Mouse (Mus musculus): ENCODE data around the gene Npas2. TPM values are rescaled to one million over a fixed set of nuclear protein-coding genes. Genes with fewer than 3 reads are reported as not detected.

Gene Npas2
- polyA plus RNA-seq, 1 experiment from 2014 or later, result 0.73 TPM

GRCm38 (mm10) chr1:39317935-39318334, 124.4 kb downstream of the Npas2 start:
- no peaks in the 10 kb centered on the region for H3K9me3 ChIP-seq
- 0 out of 2 replicates have a peak, but pooled peaks have one; percentile 32 for ATAC-seq (ENCODE audit: insufficient number of reproducible peaks, insufficient read depth, low FRiP score, low TSS enrichment, low read depth)
- H3K9ac ChIP-seq, result no peak overlapping the region
- peaks cover 53% of the 10 kb centered on the region for H3K4me1 ChIP-seq
- H3K4me3 ChIP-seq, result no peak overlapping the region
- 63% methylated on average over 2 of the region's 2 CpGs for WGBS
- H3K27ac ChIP-seq, result peak overlapping the region; percentile 79; the same call in 1 of the 2 replicates
- no peaks in the 10 kb centered on the region for H3K36me3 ChIP-seq
- H3K4me2 ChIP-seq, result no peak overlapping the region
- H3K27me3 ChIP-seq, result no peaks in the 10 kb centered on the region

- 69% methylated on average over 7 of the region's 7 CpGs for WGBS
- Histone ChIP-seq H3K27me3 (peaks cover 5% of the 10 kb centered on the region; the same call in 1 of the 2 replicates), H3K9me3 (no peaks in the 10 kb centered on the region), H3K4me1 (peaks cover 44% of the 10 kb centered on the region), H3K9ac (no peak overlapping the region), H3K36me3 (no peaks in the 10 kb centered on the region), H3K4me2 (no peak overlapping the region), H3K4me3 (no peak overlapping the region), H3K27ac (peak overlapping the region; percentile 49)
- ATAC-seq (ENCODE audit: insufficient number of reproducible peaks, insufficient read depth, low FRiP score, low TSS enrichment, low read depth), result no peak
Measured at GRCm38 (mm10) chr1:39318870-39319269, 125.3 kb downstream of the Npas2 start.

GRCm38 (mm10) chr1:39321954-39322353, 128.4 kb downstream of the Npas2 start:
- H3K9me3 ChIP-seq, result no peaks in the 10 kb centered on the region
- H3K27ac ChIP-seq, result no peak overlapping the region
- H3K4me1 ChIP-seq, result peaks cover 43% of the 10 kb centered on the region
- no peak overlapping the region for H3K4me2 ChIP-seq
- H3K9ac ChIP-seq, result no peak overlapping the region
- no peaks in the 10 kb centered on the region for H3K36me3 ChIP-seq
- H3K27me3 ChIP-seq, result peaks cover 5% of the 10 kb centered on the region; the same call in 1 of the 2 replicates
- no peak for ATAC-seq (ENCODE audit: insufficient number of reproducible peaks, insufficient read depth, low FRiP score, low TSS enrichment, low read depth)
- WGBS, result 49% methylated on average over 6 of the region's 6 CpGs
- H3K4me3 ChIP-seq, result no peak overlapping the region

- H3K36me3 ChIP-seq, result no peaks in the 10 kb centered on the region
Measured at GRCm38 (mm10) chr1:39325228-39325627, 131.7 kb downstream of the Npas2 start.

GRCm38 (mm10) chr1:39327546-39327945, 134.0 kb downstream of the Npas2 start:
- H3K4me1 ChIP-seq, result peaks cover 13% of the 10 kb centered on the region
- H3K9me3 ChIP-seq, result no peaks in the 10 kb centered on the region
- no peak for ATAC-seq (ENCODE audit: insufficient number of reproducible peaks, insufficient read depth, low FRiP score, low TSS enrichment, low read depth)
- H3K27me3 ChIP-seq, result peaks cover 7% of the 10 kb centered on the region; the same call in 1 of the 2 replicates
- no peak overlapping the region for H3K9ac ChIP-seq
- no peaks in the 10 kb centered on the region for H3K36me3 ChIP-seq
- no peak overlapping the region for H3K27ac ChIP-seq
- H3K4me3 ChIP-seq, result no peak overlapping the region
- 73% methylated on average over 7 of the region's 7 CpGs for WGBS
- H3K4me2 ChIP-seq, result no peak overlapping the region

More at GRCm38 (mm10) chr1:39325228-39325627, 131.7 kb downstream of the Npas2 start:
- 79% methylated on average over 6 of the region's 6 CpGs for WGBS
- Histone ChIP-seq H3K27me3 (peaks cover 5% of the 10 kb centered on the region; the same call in 1 of the 2 replicates), H3K27ac (no peak overlapping the region), H3K4me2 (no peak overlapping the region), H3K4me3 (no peak overlapping the region), H3K4me1 (peaks cover 21% of the 10 kb centered on the region), H3K9ac (no peak overlapping the region), H3K9me3 (no peaks in the 10 kb centered on the region)
- no peak for ATAC-seq (ENCODE audit: insufficient number of reproducible peaks, insufficient read depth, low FRiP score, low TSS enrichment, low read depth)

- Histone ChIP-seq H3K27me3 (peaks cover 18% of the 10 kb centered on the region), H3K4me3 (no peak overlapping the region), H3K9me3 (no peaks in the 10 kb centered on the region), H3K4me2 (no peak overlapping the region), H3K27ac (no peak overlapping the region), H3K4me1 (peaks cover 18% of the 10 kb centered on the region), H3K36me3 (no peaks in the 10 kb centered on the region), H3K9ac (no peak overlapping the region)
- no peak for ATAC-seq (ENCODE audit: insufficient number of reproducible peaks, insufficient read depth, low FRiP score, low TSS enrichment, low read depth)
- 84% methylated on average over 7 of the region's 7 CpGs for WGBS
Measured at GRCm38 (mm10) chr1:39330857-39331594, 137.5 kb downstream of the Npas2 start.

GRCm38 (mm10) chr1:39332456-39332855, 138.9 kb downstream of the Npas2 start:
- peaks cover 9% of the 10 kb centered on the region for H3K4me1 ChIP-seq
- H3K9me3 ChIP-seq, result no peaks in the 10 kb centered on the region
- H3K9ac ChIP-seq, result no peak overlapping the region
- whole genome bisulfite sequencing, result 86% methylated on average over 4 of the region's 4 CpGs
- no peak for ATAC-seq (ENCODE audit: insufficient number of reproducible peaks, insufficient read depth, low FRiP score, low TSS enrichment, low read depth)
- no peak overlapping the region for H3K4me2 ChIP-seq
- H3K4me3 ChIP-seq, result no peak overlapping the region
- H3K36me3 ChIP-seq, result no peaks in the 10 kb centered on the region
- H3K27me3 ChIP-seq, result peaks cover 27% of the 10 kb centered on the region
- H3K27ac ChIP-seq, result no peak overlapping the region

- Histone ChIP-seq H3K27me3 (peaks cover 53% of the 10 kb centered on the region), H3K27ac (no peak overlapping the region), H3K9me3 (no peaks in the 10 kb centered on the region), H3K4me1 (peaks cover 7% of the 10 kb centered on the region), H3K36me3 (no peaks in the 10 kb centered on the region), H3K4me2 (no peak overlapping the region), H3K4me3 (no peak overlapping the region), H3K9ac (no peak overlapping the region)
- WGBS, result 22% methylated on average over 15 of the region's 15 CpGs
- ATAC-seq (ENCODE audit: insufficient number of reproducible peaks, insufficient read depth, low FRiP score, low TSS enrichment, low read depth), result no peak
Measured at GRCm38 (mm10) chr1:39335561-39336196, 142.1 kb downstream of the Npas2 start.

- Histone ChIP-seq H3K27ac (no peak overlapping the region), H3K9ac (no peak overlapping the region), H3K27me3 (peaks cover 55% of the 10 kb centered on the region), H3K36me3 (no peaks in the 10 kb centered on the region), H3K4me3 (no peak overlapping the region), H3K4me2 (no peak overlapping the region), H3K9me3 (no peaks in the 10 kb centered on the region), H3K4me1 (peaks cover 7% of the 10 kb centered on the region)
- no peak for ATAC-seq (ENCODE audit: insufficient number of reproducible peaks, insufficient read depth, low FRiP score, low TSS enrichment, low read depth)
- 66% methylated on average over 8 of the region's 8 CpGs for WGBS
Measured at GRCm38 (mm10) chr1:39336788-39337187, 143.3 kb downstream of the Npas2 start.

- H3K27me3 ChIP-seq, result peaks cover 56% of the 10 kb centered on the region
- no peaks in the 10 kb centered on the region for H3K36me3 ChIP-seq
- no peak overlapping the region for H3K4me2 ChIP-seq
- 79% methylated on average over 10 of the region's 10 CpGs for WGBS
- peaks cover 7% of the 10 kb centered on the region for H3K4me1 ChIP-seq
- H3K4me3 ChIP-seq, result no peak overlapping the region
- H3K9ac ChIP-seq, result no peak overlapping the region
- no peak for ATAC-seq (ENCODE audit: insufficient number of reproducible peaks, insufficient read depth, low FRiP score, low TSS enrichment, low read depth)
- no peak overlapping the region for H3K27ac ChIP-seq
- H3K9me3 ChIP-seq, result no peaks in the 10 kb centered on the region
Measured at GRCm38 (mm10) chr1:39338831-39339230, 145.3 kb downstream of the Npas2 start.

GRCm38 (mm10) chr1:39339455-39339854, 145.9 kb downstream of the Npas2 start:
- Histone ChIP-seq H3K9ac (no peak overlapping the region), H3K36me3 (no peaks in the 10 kb centered on the region), H3K4me2 (no peak overlapping the region), H3K9me3 (no peaks in the 10 kb centered on the region), H3K27ac (no peak overlapping the region), H3K27me3 (peaks cover 55% of the 10 kb centered on the region), H3K4me3 (no peak overlapping the region), H3K4me1 (peaks cover 7% of the 10 kb centered on the region)
- no peak for ATAC-seq (ENCODE audit: insufficient number of reproducible peaks, insufficient read depth, low FRiP score, low TSS enrichment, low read depth)
- WGBS, result 47% methylated on average over 5 of the region's 5 CpGs

- 82% methylated on average over 6 of the region's 6 CpGs for WGBS
- Histone ChIP-seq H3K4me1 (peaks cover 7% of the 10 kb centered on the region), H3K4me2 (no peak overlapping the region), H3K27ac (no peak overlapping the region), H3K9ac (no peak overlapping the region), H3K27me3 (peaks cover 52% of the 10 kb centered on the region), H3K4me3 (no peak overlapping the region), H3K9me3 (no peaks in the 10 kb centered on the region), H3K36me3 (no peaks in the 10 kb centered on the region)
- no peak for ATAC-seq (ENCODE audit: insufficient number of reproducible peaks, insufficient read depth, low FRiP score, low TSS enrichment, low read depth)
Measured at GRCm38 (mm10) chr1:39340156-39340555, 146.6 kb downstream of the Npas2 start.
